7 mouse cellular contexts compared by ENCODE assay signal in the genomic region with DNA sequence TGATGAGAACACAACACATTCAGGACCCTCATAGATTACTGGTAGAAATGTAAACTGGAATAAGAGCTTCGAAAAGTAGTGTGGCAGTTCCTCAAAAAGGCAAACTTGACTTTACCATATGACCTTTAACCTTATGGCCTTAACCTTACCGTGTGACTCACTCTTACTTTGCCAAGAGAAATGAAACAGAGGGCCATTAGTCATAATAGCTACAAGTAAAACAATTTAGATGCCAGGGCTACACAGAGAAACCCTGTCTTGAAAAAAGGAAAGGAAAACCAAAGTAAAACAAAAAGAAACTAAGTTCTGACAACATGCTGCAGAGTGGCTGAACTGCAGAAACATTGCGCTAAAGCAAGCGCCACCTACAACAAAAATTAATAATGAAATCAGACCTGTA.
"Had no signal": no experiment of that assay in that cellular context is flagged by ENCODE, and none has a peak within 500 bp of the region (broad histone marks: within the 10 kb centered on the region; RNA-seq: fewer than 3 reads in every experiment).

No protein-coding gene starts in this region.

- H3K4me1 ChIP-seq: liver, embryonic 12.5 days; liver, embryonic 15.5 days; lung, embryonic 15.5 days; megakaryocyte, embryonic 14.5 days; midbrain, embryonic 10.5 days; neural tube, embryonic 13.5 days; stomach, embryonic 15.5 days had no signal

- H3K27me3 ChIP-seq: liver, embryonic 12.5 days; liver, embryonic 15.5 days; lung, embryonic 15.5 days; megakaryocyte, embryonic 14.5 days; neural tube, embryonic 13.5 days; stomach, embryonic 15.5 days had no signal

- H3K27ac ChIP-seq: liver, embryonic 12.5 days; liver, embryonic 15.5 days; lung, embryonic 15.5 days; midbrain, embryonic 10.5 days; neural tube, embryonic 13.5 days; stomach, embryonic 15.5 days had no signal

- H3K9ac ChIP-seq: liver, embryonic 12.5 days; liver, embryonic 15.5 days; lung, embryonic 15.5 days; neural tube, embryonic 13.5 days; stomach, embryonic 15.5 days had no signal

- H3K36me3 ChIP-seq: liver, embryonic 12.5 days; liver, embryonic 15.5 days; lung, embryonic 15.5 days; midbrain, embryonic 10.5 days; neural tube, embryonic 13.5 days; stomach, embryonic 15.5 days had no signal

- ATAC-seq: liver, embryonic 12.5 days had no signal

- H3K4me2 ChIP-seq: liver, embryonic 12.5 days; liver, embryonic 15.5 days; lung, embryonic 15.5 days; neural tube, embryonic 13.5 days; stomach, embryonic 15.5 days had no signal

- H3K9me3 ChIP-seq: liver, embryonic 12.5 days; liver, embryonic 15.5 days; lung, embryonic 15.5 days; megakaryocyte, embryonic 14.5 days; midbrain, embryonic 10.5 days; neural tube, embryonic 13.5 days; stomach, embryonic 15.5 days had no signal

- H3K4me3 ChIP-seq: liver, embryonic 12.5 days; liver, embryonic 15.5 days; lung, embryonic 15.5 days; megakaryocyte, embryonic 14.5 days; midbrain, embryonic 10.5 days; neural tube, embryonic 13.5 days; stomach, embryonic 15.5 days had no signal
